Mouse (Mus musculus): ENCODE results near the gene Rbpj. TPM values are rescaled to one million over a fixed set of nuclear protein-coding genes. Genes with fewer than 3 reads are reported as not detected.
"Not testable (repeated sequence)": the region's sequence is repeated elsewhere in the genome, so short reads cannot be mapped to it uniquely, and the experiment has no call there.

Gene Rbpj
- polyA plus RNA-seq, 1 experiment from 2014 or later: 28.1 TPM

DNA sequence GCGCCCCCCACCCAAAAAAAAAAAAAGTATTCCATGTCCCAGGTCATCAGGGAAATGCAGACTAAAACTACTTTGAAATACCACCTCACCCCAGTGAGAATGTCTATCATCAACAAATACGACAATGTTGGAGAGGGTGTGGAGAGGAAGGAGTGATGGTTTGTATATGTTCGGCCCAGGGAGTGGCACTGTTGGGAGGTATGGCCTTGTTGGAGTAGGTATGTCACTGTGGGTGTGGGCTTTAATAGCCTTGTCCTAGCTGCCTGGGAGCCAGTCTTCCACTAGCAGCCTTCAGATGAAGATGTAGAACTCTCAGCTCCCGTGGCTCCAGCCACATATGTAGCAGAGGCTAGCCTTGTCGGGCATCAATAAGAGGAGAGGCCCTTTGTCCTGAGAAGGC is 202.1 kb downstream of the Rbpj start:
- DNase-seq (ENCODE audit: low spot score): no peak

GRCm38 (mm10) chr5:53670321-53670938 is 204.5 kb downstream of the Rbpj start:
- no peak for DNase-seq (ENCODE audit: low spot score)

GRCm38 (mm10) chr5:53671507-53671906 is 205.6 kb downstream of the Rbpj start:
- DNase-seq (ENCODE audit: low spot score): no peak

DNA sequence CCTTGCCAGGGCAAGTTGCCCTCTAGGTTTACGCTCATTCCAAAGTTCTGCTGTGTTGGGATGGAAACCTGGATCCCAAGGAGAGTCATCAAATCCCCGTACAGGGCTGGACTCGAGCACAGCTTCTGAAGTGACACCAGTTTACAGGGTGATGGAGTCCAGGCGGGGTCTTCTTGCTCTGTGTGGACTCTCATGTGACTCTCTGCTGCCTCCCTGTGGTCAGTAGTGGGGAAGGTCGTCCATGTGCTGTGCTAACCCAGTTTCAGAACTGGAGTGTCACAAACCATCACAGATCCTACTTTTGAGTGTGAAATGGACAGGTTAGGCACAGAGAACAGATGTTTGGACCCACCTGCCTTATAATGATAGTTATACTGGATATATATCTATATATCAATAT is 206.4 kb downstream of the Rbpj start:
- DNase-seq (ENCODE audit: low spot score): peak; percentile 68

DNA sequence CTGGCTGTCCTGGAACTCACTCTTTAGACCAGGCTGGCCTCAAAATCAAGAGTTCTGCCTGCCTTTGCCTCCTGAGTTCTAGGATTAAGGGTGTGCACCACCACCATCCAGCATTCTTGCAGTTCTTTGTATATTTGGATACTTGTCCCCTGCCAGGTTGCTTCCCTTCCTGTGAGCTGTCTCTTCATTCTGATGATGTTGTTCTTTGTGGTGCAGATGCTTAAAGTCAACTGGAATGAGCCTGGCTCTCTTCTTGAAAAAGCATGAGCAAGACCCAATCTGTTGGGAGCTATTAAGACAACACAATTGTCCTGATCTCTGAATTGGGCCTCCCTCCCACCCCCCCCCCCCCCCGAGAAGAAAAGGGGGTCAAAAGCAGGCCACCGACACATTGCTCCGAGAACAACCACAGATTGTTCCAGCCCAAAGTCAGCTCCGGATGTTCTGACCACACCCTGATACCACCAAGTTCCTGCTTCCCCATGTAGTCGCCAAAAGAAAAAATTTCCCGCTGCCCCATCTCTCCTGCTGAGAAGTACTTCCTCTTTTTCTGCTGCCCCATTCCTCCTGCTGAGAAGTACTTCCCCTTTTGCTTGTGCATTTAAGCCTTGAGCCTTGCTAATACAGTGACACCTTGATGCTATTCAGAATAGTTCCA is 207.7 kb downstream of the Rbpj start:
- not testable (repeated sequence) for DNase-seq (ENCODE audit: low spot score)

- no peak for DNase-seq (ENCODE audit: low spot score)
Measured at GRCm38 (mm10) chr5:53676671-53677070, 210.7 kb downstream of the Rbpj start.

GRCm38 (mm10) chr5:53678036-53678767 is 212.2 kb downstream of the Rbpj start:
- DNase-seq (ENCODE audit: low spot score): no peak

DNA sequence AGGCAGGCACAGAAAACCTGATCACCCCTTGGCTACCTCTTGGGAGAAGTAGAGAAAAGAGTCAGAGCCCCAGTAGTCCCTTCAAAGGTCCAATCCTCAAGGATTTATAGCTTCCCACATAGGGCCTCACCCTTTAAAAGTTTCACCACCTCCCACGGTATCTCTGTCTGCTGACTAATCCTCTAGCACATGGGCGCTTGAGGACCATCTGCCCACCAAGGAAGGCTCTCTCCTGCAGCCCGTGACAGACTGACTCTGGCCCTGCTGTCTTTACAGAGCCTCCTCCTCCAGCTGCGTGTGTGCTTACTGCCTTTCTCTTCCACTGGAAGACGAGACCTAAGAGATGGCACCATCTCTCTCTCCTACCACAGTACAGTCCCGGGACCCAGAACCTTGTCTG is 213.7 kb downstream of the Rbpj start:
- no peak for DNase-seq (ENCODE audit: low spot score)

DNA sequence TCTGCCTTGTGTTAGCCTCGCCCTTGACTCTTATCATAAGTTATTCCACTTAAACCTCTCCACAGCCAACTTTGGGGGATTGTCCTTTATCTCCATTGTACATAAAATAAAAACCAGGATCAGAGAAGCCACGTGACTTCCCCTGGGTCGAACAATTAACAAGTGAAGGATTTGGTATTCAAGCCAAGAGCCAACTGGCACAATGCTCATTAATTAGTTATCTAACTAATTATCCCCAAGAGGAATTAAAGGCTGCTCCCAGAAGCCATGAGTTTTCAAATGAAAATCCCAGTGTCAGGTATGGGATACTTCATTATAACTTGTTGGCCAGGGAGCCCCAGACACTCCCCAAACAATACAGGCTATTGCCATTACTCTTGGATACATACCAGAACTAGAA is 218.0 kb downstream of the Rbpj start:
- no peak for DNase-seq (ENCODE audit: low spot score)

DNA sequence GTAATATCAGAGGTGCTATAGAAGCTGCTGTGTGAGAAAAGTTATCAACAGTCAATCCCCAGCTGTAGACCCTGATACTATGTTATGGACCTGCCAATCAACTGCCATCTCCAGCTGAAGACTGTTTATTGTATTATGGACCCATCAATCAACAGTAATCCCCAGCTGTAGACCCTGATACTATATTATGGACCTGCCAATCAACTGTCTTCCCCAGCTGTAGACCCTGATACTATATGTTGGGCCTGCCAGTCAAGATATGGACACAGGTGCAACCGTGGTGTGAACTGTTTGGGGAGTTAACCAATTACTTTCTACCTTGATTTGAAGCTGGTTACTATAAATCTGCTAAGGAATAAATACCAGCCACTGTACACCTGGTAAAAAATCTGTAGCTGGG is 218.5 kb downstream of the Rbpj start:
- no peak for DNase-seq (ENCODE audit: low spot score)

- no peak for DNase-seq (ENCODE audit: low spot score)
Measured at GRCm38 (mm10) chr5:53685623-53686022, 219.7 kb downstream of the Rbpj start.

GRCm38 (mm10) chr5:53686379-53686778 is 220.4 kb downstream of the Rbpj start:
- DNase-seq (ENCODE audit: low spot score): no peak

DNA sequence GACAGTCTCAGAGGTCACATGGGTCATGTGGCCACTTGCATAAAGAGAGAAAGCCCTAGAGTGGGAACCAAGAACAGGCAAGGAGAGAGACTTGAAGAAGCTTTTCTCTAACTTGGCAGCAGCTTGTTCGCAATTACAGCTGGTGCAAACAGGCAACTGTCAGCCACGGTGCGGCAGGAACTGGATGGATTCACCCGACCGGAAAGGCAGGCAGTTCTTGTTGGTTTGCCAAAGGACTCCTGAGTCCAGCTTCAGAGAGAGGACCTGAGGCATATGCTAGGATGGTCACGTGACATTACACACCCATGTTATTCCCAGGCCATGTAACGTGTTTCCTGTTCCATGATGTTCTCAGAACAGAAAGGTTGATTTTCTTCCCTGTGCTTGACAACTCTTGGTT is 222.4 kb downstream of the Rbpj start:
- no peak for DNase-seq (ENCODE audit: low spot score)

DNA sequence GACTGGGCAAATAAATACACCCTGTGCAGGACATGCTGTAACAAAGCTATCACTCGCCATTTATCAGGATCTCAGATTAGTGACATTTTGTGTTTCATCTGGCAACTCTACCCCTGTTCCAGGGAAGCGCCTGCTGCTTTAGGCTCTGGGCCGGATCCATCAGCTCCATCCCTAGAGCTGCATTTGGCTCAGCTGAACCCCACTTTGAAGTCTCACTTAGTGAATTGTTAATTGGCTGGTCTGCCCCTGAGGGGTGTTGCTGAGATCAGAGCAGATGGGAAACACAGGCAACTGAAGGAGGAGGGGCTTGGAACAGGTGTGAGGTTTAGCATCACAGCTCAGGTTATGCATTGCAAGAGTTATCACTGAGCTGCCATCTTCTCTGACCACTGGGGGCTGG is 225.6 kb downstream of the Rbpj start:
- DNase-seq (ENCODE audit: low spot score): no peak

GRCm38 (mm10) chr5:53692100-53692499 is 226.1 kb downstream of the Rbpj start:
- no peak for DNase-seq (ENCODE audit: low spot score)

DNA sequence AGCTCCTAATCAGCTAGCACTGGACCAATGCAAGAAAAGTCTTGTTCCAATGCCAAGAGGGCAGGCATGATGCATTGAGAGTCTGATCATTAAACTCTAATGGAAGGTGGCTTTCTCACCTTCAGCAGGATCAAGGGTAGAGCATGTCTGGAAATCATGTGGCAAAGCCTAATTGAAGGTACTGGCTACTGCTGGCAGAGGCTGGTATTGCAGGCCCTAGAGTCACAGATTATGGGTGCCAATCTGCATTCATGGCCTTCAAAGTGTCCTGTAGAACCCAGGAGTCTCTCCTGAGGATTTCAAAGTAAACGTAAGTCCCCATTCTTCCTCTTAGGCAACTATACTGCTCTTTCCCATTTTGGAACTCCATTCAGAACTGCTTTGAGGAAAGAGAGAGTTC is 226.7 kb downstream of the Rbpj start:
- no peak for DNase-seq (ENCODE audit: low spot score)

GRCm38 (mm10) chr5:53696701-53697100 is 230.7 kb downstream of the Rbpj start:
- no peak for DNase-seq (ENCODE audit: low spot score)

GRCm38 (mm10) chr5:53697794-53698193 is 231.8 kb downstream of the Rbpj start:
- DNase-seq (ENCODE audit: low spot score): no peak

GRCm38 (mm10) chr5:53702686-53703085 is 236.7 kb downstream of the Rbpj start:
- DNase-seq (ENCODE audit: low spot score): no peak
